Mouse (Mus musculus) naive thymus-derived CD4-positive, alpha-beta T cell, adult 2 months (primary cell): Measurements from ENCODE around the gene Tspan18.

Experiments used
- DNase-seq: peaks from one replicate; pipeline ENCODE4 v3.0.0-alpha.2; 2011; ENCODE audit warnings: low read depth

Gene Tspan18

GRCm38 (mm10) chr2:93161914-93162664 is 172.2 kb downstream of the Tspan18 start:
- DNase-seq = no peak

DNA sequence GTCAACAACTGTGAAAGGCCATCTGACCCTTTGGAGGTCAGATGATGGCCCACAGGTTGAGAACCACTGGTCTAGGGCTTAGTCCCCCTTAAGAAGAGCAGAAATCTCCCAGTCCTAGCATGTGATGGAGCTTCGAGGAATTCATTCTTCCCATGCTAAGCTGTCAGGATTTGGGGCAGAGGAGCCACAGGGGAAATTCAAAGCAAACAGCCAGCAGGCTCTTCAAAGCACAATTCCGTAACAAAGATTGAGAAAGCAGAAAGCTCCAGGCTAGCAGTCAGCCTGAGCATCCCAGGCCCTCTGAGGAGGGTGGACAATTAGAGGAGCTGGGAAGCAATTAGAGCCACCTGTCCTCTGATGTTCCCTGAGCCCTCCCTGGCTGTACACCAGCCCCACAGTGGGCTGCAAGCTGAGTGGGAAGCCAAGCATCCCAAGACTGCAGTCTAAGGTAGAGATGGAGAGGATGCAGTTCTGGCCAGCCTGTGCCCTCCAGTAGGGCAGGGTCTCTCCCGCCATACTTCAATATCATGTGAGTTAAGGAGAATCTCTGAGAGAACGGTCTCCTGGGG is 173.8 kb downstream of the Tspan18 start:
- DNase-seq = no peak

DNA sequence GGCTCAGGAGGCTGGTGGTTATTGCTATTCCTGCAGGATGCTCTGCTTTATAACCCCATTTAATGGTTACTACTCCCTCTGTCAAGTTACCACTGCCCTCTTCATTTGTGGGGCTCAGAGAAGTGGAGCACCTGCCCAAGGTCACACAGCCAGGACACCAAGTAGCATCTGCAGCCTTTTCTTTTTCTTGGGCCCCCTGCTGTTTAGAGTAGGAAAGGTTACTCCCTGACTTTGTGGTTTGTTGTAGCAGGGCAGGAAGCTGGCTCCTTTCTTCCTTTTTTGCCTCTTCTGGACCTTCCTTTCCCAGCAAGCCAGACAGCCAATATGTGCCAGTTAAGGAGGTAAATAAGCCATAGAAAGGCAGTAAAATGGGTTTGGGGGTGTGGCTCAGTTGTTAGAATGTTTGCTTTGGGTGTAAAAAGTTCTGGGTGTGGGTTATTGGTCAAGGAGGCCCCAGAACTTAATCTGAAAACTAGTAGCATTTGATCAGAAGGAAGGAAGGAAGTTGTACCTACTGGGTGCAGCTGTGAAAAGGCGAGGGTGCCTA is 179.7 kb downstream of the Tspan18 start:
- peak; percentile 19 for DNase-seq

DNA sequence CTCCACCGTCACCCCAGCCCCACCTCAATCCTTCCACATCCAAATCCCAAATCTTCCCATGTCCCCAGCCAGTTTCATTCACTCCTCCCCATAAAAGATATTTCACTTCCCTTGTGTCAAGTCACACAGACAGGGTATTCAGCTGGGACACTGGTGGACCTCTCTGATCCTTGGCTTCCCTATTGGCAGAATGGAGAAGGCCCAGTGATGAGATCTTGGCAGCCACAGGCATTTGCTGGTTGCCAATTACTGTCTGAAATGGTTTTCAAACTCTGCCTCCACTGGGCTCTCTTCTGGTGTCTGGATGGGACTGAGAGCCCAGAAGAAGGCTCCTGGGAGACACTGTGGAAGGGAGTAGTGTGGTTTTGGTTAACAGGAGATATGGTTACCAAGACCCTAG is 180.5 kb downstream of the Tspan18 start:
- no peak for DNase-seq

- DNase-seq = no peak
Observed at GRCm38 (mm10) chr2:93152883-93153491, 181.3 kb downstream of the Tspan18 start.

DNA sequence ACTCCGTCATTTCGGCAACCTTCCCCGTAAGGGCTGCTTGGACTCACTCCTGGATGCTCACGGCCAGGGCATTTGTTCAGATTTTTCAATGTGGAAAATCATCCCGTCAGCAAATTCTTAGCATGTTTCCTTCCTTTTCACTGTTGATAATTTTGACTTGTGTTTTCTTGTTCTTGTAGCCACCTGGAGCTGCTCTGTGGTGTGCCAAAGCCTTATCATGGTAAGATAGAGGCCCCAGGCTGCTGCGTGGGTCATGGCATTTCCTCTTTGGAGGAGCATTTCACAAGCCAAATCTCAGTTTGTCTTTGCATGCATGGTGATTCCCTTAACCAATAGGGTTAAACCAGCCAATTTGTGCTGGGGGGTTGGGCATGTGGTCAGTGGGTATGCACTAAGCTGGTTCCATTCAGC is 182.1 kb downstream of the Tspan18 start:
- no peak for DNase-seq
